Mouse (Mus musculus) neural tube, embryonic 14.5 days (tissue): ENCODE results near the gene Rb1. TPM values are rescaled to one million over a fixed set of nuclear protein-coding genes. Genes with fewer than 3 reads are reported as not detected.

Experiments
- ATAC-seq: fragments of 200-750 bp; cut with Nextera tagmentation; 2 replicates; pipeline ENCODE4 v1.8.0; 2017; ENCODE audit warnings: low read depth, mild to moderate bottlenecking, moderate TSS enrichment, moderate library complexity
- H3K27ac ChIP-seq: fragments of 300-500 bp; sonication (generic); 2 replicates; pipeline ENCODE4 v1.5.1; 2014; ENCODE audit warnings: low read depth, mild to moderate bottlenecking, control low read depth, low read length, moderate library complexity, mixed read lengths
- H3K27me3 ChIP-seq: fragments of 300-500 bp; sonication (generic); 2 replicates; pipeline ENCODE4 v1.6.1; 2014; ENCODE audit warnings: low read length; ENCODE audit not compliant: control insufficient read depth, insufficient read depth
- H3K36me3 ChIP-seq: fragments of 300-500 bp; sonication (generic); 2 replicates; pipeline ENCODE4 v1.6.1; 2014; ENCODE audit warnings: low read length, mixed read lengths; ENCODE audit not compliant: control insufficient read depth, insufficient read depth
- H3K4me1 ChIP-seq: fragments of 300-500 bp; sonication (generic); 2 replicates; pipeline ENCODE4 v1.6.1; 2014; ENCODE audit warnings: low read length; ENCODE audit not compliant: control insufficient read depth, insufficient read depth
- H3K4me2 ChIP-seq: fragments of 300-500 bp; sonication (generic); 2 replicates; pipeline ENCODE4 v1.6.1; 2014; ENCODE audit warnings: mild to moderate bottlenecking, low read depth, low read length, control low read depth
- H3K4me3 ChIP-seq: fragments of 300-500 bp; sonication (generic); 2 replicates; pipeline ENCODE4 v1.5.1; 2014; ENCODE audit warnings: low read depth, low read length, control low read depth, mixed read lengths
- H3K9ac ChIP-seq: fragments of 300-500 bp; sonication (generic); replicated peaks from 2 replicates; pipeline ENCODE4 v1.6.1; 2014; ENCODE audit warnings: low read depth, mild to moderate bottlenecking, control low read depth, low read length, mixed read lengths
- H3K9me3 ChIP-seq: fragments of 300-500 bp; sonication (generic); 2 replicates; pipeline ENCODE4 v1.6.1; 2016; ENCODE audit warnings: low read length; ENCODE audit not compliant: control insufficient read depth
- WGBS: fragments of 180-500 bp; shearing (Covaris S2); extraction: QIAGEN DNeasy Blood & Tissue Kit; methylation state at CpG from one replicate; pipeline ENCODE4 v1.1.7; 2014; 5-methylcytosine and 5-hydroxymethylcytosine counted together
- polyA plus RNA-seq: library from polyadenylated mRNA; unstranded; fragments of >200 nt; fragmentation: Nextera tagmentation; extraction: Ambion mirVana; gene quantifications from 2 replicates; pipeline ENCODE4 v1.2.1, GENCODE M21; 2014

Rb1 gene
- polyA plus RNA-seq, 1 experiment from 2014 or later: 33.8 TPM

- no peak for ATAC-seq
- WGBS: 95% methylated on average over 9 of the region's 9 CpGs
These were observed 63.4 kb downstream of the Rb1 start for GRCm38 (mm10) chr14:73262210-73262609.

DNA sequence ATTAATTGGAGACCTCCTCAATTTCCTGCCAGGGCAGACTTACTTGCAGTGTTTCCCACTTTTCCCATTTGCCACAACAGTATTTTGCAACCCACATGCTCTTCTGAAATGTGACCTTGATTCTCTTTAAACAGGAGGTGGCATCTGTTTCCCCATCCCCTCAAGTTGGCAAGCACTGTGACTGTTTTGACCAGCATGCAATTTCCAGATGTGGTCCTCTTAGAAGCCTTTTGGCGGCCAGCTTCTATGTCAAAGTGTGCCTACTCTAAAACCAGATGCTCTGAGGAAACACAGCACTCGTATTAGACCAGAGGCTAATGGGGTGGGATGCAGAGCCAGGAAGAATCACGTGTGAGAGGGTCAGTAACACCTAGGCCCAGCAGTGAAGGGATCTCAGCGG, 67.4 kb downstream of the Rb1 start:
- no peak overlapping the region for H3K9ac ChIP-seq
- no peaks in the 10 kb centered on the region for H3K27me3 ChIP-seq
- no peak overlapping the region for H3K4me2 ChIP-seq
- no peak overlapping the region for H3K4me3 ChIP-seq
- WGBS: 72% methylated on average over 4 of the region's 4 CpGs
- no peaks in the 10 kb centered on the region; the same call in 1 of the 2 replicates for H3K36me3 ChIP-seq
- ATAC-seq: no peak
- no peak overlapping the region for H3K27ac ChIP-seq
- no peaks in the 10 kb centered on the region for H3K9me3 ChIP-seq
- no peaks in the 10 kb centered on the region for H3K4me1 ChIP-seq

More at GRCm38 (mm10) chr14:73262210-73262609, 63.4 kb downstream of the Rb1 start:
- H3K9me3 ChIP-seq: no peaks in the 10 kb centered on the region
- H3K4me3 ChIP-seq: no peak overlapping the region
- H3K27me3 ChIP-seq: no peaks in the 10 kb centered on the region
- no peaks in the 10 kb centered on the region; the same call in 1 of the 2 replicates for H3K36me3 ChIP-seq
- H3K9ac ChIP-seq: no peak overlapping the region
- H3K4me2 ChIP-seq: no peak overlapping the region
- H3K4me1 ChIP-seq: no peaks in the 10 kb centered on the region
- no peak overlapping the region for H3K27ac ChIP-seq

DNA sequence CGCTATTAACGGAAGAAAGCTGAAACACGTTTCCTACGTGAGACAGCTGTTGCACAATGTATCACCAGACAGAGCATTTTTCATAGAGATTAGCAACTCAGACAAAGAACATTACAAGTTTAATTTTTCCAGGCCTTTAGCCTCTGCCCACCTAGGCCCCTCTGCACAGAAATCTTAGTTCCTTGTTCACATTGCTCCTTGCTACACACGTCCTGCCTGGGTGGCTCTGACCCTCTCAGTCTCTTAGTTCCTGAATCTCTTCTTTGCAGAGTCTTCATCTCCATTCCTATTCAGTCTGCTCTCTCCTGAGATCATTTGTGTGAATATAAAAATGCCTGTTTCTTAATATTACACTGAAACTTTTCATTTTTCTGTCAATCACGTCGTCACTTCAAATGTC, 68.3 kb downstream of the Rb1 start:
- Histone ChIP-seq H3K4me3 (no peak overlapping the region), H3K4me1 (no peaks in the 10 kb centered on the region), H3K9ac (no peak overlapping the region), H3K9me3 (no peaks in the 10 kb centered on the region), H3K36me3 (no peaks in the 10 kb centered on the region; the same call in 1 of the 2 replicates), H3K4me2 (no peak overlapping the region), H3K27ac (no peak overlapping the region), H3K27me3 (no peaks in the 10 kb centered on the region)
- 73% methylated on average over 7 of the region's 7 CpGs for WGBS
- ATAC-seq: no peak

GRCm38 (mm10) chr14:73255426-73255970, 70.1 kb downstream of the Rb1 start:
- no peak overlapping the region for H3K27ac ChIP-seq
- 40% methylated on average over 3 of the region's 3 CpGs for WGBS
- H3K27me3 ChIP-seq: no peaks in the 10 kb centered on the region
- no peaks in the 10 kb centered on the region for H3K4me1 ChIP-seq
- H3K9ac ChIP-seq: no peak overlapping the region
- no peak for ATAC-seq
- H3K4me2 ChIP-seq: no peak overlapping the region
- H3K4me3 ChIP-seq: no peak overlapping the region
- H3K36me3 ChIP-seq: no peaks in the 10 kb centered on the region
- H3K9me3 ChIP-seq: no peaks in the 10 kb centered on the region

DNA sequence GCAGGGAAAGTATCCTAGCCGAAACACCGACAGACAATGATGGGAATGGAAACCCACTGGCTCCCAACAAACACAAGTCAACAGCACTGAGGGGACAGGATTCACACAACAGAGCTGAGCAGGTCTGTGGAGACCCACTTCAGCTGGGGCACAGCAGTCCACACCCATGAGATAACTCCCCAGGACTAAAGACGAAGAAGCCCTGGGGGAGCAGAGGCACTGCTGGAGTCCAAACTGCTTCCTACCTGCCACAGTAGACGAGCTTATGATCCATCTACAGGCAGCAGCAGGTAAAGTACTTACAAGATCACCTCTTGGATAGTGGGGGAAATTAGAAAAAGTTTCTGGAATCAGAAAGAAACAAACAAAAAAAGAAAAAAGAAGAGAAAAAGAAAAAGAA, 71.2 kb downstream of the Rb1 start:
- H3K9ac ChIP-seq: no peak overlapping the region
- H3K27me3 ChIP-seq: no peaks in the 10 kb centered on the region
- no peaks in the 10 kb centered on the region for H3K4me1 ChIP-seq
- no peak overlapping the region for H3K4me3 ChIP-seq
- no peak overlapping the region for H3K27ac ChIP-seq
- H3K4me2 ChIP-seq: no peak overlapping the region
- no peak for ATAC-seq
- H3K9me3 ChIP-seq: no peaks in the 10 kb centered on the region
- H3K36me3 ChIP-seq: no peaks in the 10 kb centered on the region
- WGBS: 48% methylated on average over 4 of the region's 4 CpGs

- Histone ChIP-seq H3K27ac (no peak overlapping the region), H3K4me2 (no peak overlapping the region), H3K9ac (no peak overlapping the region), H3K4me3 (no peak overlapping the region), H3K36me3 (no peaks in the 10 kb centered on the region), H3K4me1 (no peaks in the 10 kb centered on the region), H3K27me3 (no peaks in the 10 kb centered on the region), H3K9me3 (no peaks in the 10 kb centered on the region)
- 23% methylated on average over 6 of the region's 6 CpGs for WGBS
- no peak for ATAC-seq
These were observed 72.0 kb downstream of the Rb1 start for GRCm38 (mm10) chr14:73253453-73254251.

DNA sequence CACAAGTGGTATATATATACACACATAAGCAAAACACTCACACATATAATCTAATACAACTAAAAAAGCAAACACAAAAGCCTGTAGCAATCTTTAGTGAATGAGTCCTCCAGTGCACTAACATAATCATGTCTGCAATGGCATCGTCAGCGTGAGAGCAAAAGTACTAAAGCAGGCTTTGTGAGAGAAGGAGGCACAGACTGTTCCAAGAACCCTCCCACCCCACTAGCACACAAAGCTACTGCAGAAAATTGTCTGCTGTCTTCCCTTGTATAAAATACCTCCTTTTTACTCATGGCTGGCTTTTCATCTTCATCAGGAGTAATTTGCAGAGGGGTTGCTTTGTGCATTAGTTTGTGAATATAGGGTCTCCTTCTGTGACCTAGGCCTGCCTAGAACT, 73.3 kb downstream of the Rb1 start:
- no peak for ATAC-seq
- Histone ChIP-seq H3K9ac (no peak overlapping the region), H3K4me2 (no peak overlapping the region), H3K27me3 (no peaks in the 10 kb centered on the region), H3K4me1 (no peaks in the 10 kb centered on the region), H3K4me3 (no peak overlapping the region), H3K9me3 (no peaks in the 10 kb centered on the region), H3K27ac (no peak overlapping the region), H3K36me3 (no peaks in the 10 kb centered on the region)
- WGBS: 37% methylated on average over 2 of the region's 2 CpGs

GRCm38 (mm10) chr14:73250056-73250455, 75.6 kb downstream of the Rb1 start:
- no peak overlapping the region for H3K9ac ChIP-seq
- H3K27me3 ChIP-seq: no peaks in the 10 kb centered on the region
- H3K9me3 ChIP-seq: no peaks in the 10 kb centered on the region
- WGBS: 97% methylated on average over 2 of the region's 2 CpGs
- H3K36me3 ChIP-seq: no peaks in the 10 kb centered on the region
- no peak overlapping the region for H3K27ac ChIP-seq
- no peak overlapping the region for H3K4me3 ChIP-seq
- no peak overlapping the region for H3K4me2 ChIP-seq
- no peak for ATAC-seq
- H3K4me1 ChIP-seq: no peaks in the 10 kb centered on the region

DNA sequence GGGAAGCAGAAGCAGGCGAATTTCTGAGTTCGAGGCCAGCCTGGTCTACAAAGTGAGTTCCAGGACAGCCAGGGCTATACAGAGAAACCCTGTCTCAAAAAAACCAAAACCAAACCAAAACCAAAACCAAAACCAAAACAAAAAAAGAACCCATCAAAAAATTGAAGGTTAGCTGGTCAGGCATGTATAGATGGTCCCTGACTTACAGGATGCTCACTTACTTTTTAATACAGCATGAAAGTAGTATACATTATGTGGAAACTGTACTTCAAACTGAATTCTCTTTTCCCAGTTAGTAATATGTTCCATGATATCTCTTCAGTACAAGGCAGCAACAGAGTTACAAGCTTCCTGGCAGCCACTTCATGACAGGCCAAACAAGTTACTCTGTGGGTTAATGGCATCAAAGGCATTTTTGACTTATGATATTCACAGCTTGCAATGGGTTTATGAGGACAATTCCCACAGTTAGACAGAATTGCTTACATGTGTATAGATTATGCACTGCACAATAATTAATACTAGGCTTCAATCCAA, 81.5 kb downstream of the Rb1 start:
- no peaks in the 10 kb centered on the region for H3K36me3 ChIP-seq
- no peak overlapping the region for H3K4me3 ChIP-seq
- no peak overlapping the region for H3K27ac ChIP-seq
- H3K27me3 ChIP-seq: no peaks in the 10 kb centered on the region
- no peaks in the 10 kb centered on the region for H3K9me3 ChIP-seq
- H3K9ac ChIP-seq: no peak overlapping the region
- no peaks in the 10 kb centered on the region for H3K4me1 ChIP-seq
- 100% methylated on average over 2 of the region's 2 CpGs for WGBS
- ATAC-seq: no peak
- no peak overlapping the region for H3K4me2 ChIP-seq
